Mouse (Mus musculus) cerebellum, adult 2 months (tissue): ENCODE measurements around the gene Slc23a4. TPM values are rescaled to one million over a fixed set of nuclear protein-coding genes. Genes with fewer than 3 reads are reported as not detected.

Experiments used
- DNase-seq, 2 experiments: peaks; one replicate each; pipeline ENCODE4 v3.0.0; 2021
- H3K27ac ChIP-seq: fragments of 200-500 bp; 2 replicates; pipeline ENCODE4 v1.5.1; 2012; ENCODE audit warnings: low read length, control low read depth, inconsistent platforms; ENCODE audit not compliant: insufficient read depth
- H3K27me3 ChIP-seq: fragments of 200-500 bp; 2 replicates; pipeline ENCODE4 v1.6.1; 2012; ENCODE audit warnings: inconsistent platforms, mild to moderate bottlenecking, low read length, moderate library complexity; ENCODE audit not compliant: control insufficient read depth, insufficient read depth
- H3K4me1 ChIP-seq: fragments of 200-500 bp; 2 replicates; pipeline ENCODE4 v1.6.1; 2011; ENCODE audit warnings: low read length; ENCODE audit not compliant: control insufficient read depth, insufficient read depth
- H3K4me3 ChIP-seq: fragments of 200-500 bp; replicated peaks from 2 replicates; pipeline ENCODE3; 2011; ENCODE audit warnings: mild to moderate bottlenecking, low read depth, low read length, control low read depth; ENCODE audit not compliant: insufficient read depth
- CTCF ChIP-seq: fragments of 200-500 bp; IDR thresholded peaks from 2 replicates; pipeline ENCODE4 v1.5.1; 2011; ENCODE audit warnings: low read depth, mild to moderate bottlenecking, control low read depth, low read length, moderate library complexity, borderline replicate concordance; ENCODE audit not compliant: insufficient read depth
- POLR2A ChIP-seq: fragments of 200-500 bp; IDR thresholded peaks from 2 replicates; pipeline ENCODE4 v1.6.1; 2011; ENCODE audit warnings: low read length, control low read depth, borderline replicate concordance; ENCODE audit not compliant: insufficient read depth
- whole genome bisulfite sequencing: fragments of 180-500 bp; shearing (Covaris S2); methylation state at CpG from one replicate; pipeline ENCODE4 v1.1.7; 2018; 5-methylcytosine and 5-hydroxymethylcytosine counted together
- polyA plus RNA-seq: library from polyadenylated mRNA; depleted of rRNA; stranded (reverse); fragments of >200 nt; gene quantifications from 2 replicates; pipeline ENCODE4 v1.2.3, GENCODE M21; 2012

Gene Slc23a4
- polyA plus RNA-seq, 1 experiment = 0.70 TPM

- DNase-seq = no peak
- WGBS = 85% methylated on average over 18 of the region's 18 CpGs
- no peaks in the 10 kb centered on the region for H3K27me3 ChIP-seq
- TF ChIP-seq POLR2A (no peak), CTCF (no peak)
- H3K4me3 ChIP-seq = no peak overlapping the region
- H3K27ac ChIP-seq = no peak overlapping the region
- 0 out of 2 replicates have a peak, but pooled peaks cover 2% of the 10 kb centered on the region for H3K4me1 ChIP-seq
Measured at GRCm38 (mm10) chr6:34907696-34908260, 80.4 kb downstream of the Slc23a4 start.

- TF ChIP-seq POLR2A = no peak
- TF ChIP-seq CTCF = no peak
- no peak overlapping the region for H3K4me3 ChIP-seq
- 69% methylated on average over 2 of the region's 2 CpGs for WGBS
- no peak for DNase-seq
- H3K27ac ChIP-seq = peak overlapping the region; percentile 7
- H3K4me1 ChIP-seq = 0 out of 2 replicates have a peak, but pooled peaks cover 2% of the 10 kb centered on the region
- no peaks in the 10 kb centered on the region for H3K27me3 ChIP-seq
Measured at GRCm38 (mm10) chr6:34907121-34907614, 81.0 kb downstream of the Slc23a4 start.

GRCm38 (mm10) chr6:34906661-34907060 lies 81.5 kb downstream of the Slc23a4 start:
- Histone ChIP-seq H3K4me1 (0 out of 2 replicates have a peak, but pooled peaks cover 2% of the 10 kb centered on the region), H3K4me3 (no peak overlapping the region), H3K27ac (peak overlapping the region; percentile 7), H3K27me3 (no peaks in the 10 kb centered on the region)
- TF ChIP-seq CTCF (no peak), POLR2A (no peak)
- WGBS = 38% methylated on average over 4 of the region's 4 CpGs
- no peak for DNase-seq

GRCm38 (mm10) chr6:34906125-34906524 lies 82.1 kb downstream of the Slc23a4 start:
- Histone ChIP-seq H3K27me3 (no peaks in the 10 kb centered on the region), H3K27ac (no peak overlapping the region), H3K4me1 (peaks cover 6% of the 10 kb centered on the region), H3K4me3 (no peak overlapping the region)
- TF ChIP-seq CTCF = no peak
- no peak for TF ChIP-seq POLR2A
- WGBS = 77% methylated on average over 2 of the region's 2 CpGs
- no peak for DNase-seq

- no peak for DNase-seq
- peaks cover 7% of the 10 kb centered on the region for H3K4me1 ChIP-seq
- 84% methylated on average over 6 of the region's 6 CpGs for WGBS
- H3K27me3 ChIP-seq = no peaks in the 10 kb centered on the region
- no peak overlapping the region for H3K27ac ChIP-seq
- no peak for TF ChIP-seq POLR2A
- no peak for TF ChIP-seq CTCF
- no peak overlapping the region for H3K4me3 ChIP-seq
Measured at GRCm38 (mm10) chr6:34904361-34904760, 83.8 kb downstream of the Slc23a4 start.

GRCm38 (mm10) chr6:34903851-34904250 lies 84.4 kb downstream of the Slc23a4 start:
- Histone ChIP-seq H3K27me3 (no peaks in the 10 kb centered on the region), H3K4me3 (no peak overlapping the region), H3K27ac (no peak overlapping the region), H3K4me1 (peaks cover 7% of the 10 kb centered on the region)
- TF ChIP-seq POLR2A (no peak), CTCF (no peak)
- no peak for DNase-seq
- 87% methylated on average over 10 of the region's 10 CpGs for WGBS

- no peak for DNase-seq
- no peak overlapping the region for H3K27ac ChIP-seq
- WGBS = 92% methylated on average over 5 of the region's 5 CpGs
- TF ChIP-seq POLR2A (no peak), CTCF (no peak)
- H3K27me3 ChIP-seq = no peaks in the 10 kb centered on the region
- no peak overlapping the region for H3K4me3 ChIP-seq
- peaks cover 7% of the 10 kb centered on the region for H3K4me1 ChIP-seq
Measured at GRCm38 (mm10) chr6:34903441-34903840, 84.8 kb downstream of the Slc23a4 start.

GRCm38 (mm10) chr6:34902578-34902977 lies 85.6 kb downstream of the Slc23a4 start:
- no peak for TF ChIP-seq POLR2A
- H3K27ac ChIP-seq = no peak overlapping the region
- H3K4me3 ChIP-seq = no peak overlapping the region
- no peaks in the 10 kb centered on the region for H3K27me3 ChIP-seq
- no peak for DNase-seq
- peaks cover 7% of the 10 kb centered on the region for H3K4me1 ChIP-seq
- WGBS = 94% methylated on average over 7 of the region's 7 CpGs
